Mouse (Mus musculus): Measurements from ENCODE around the gene Mrpl51. TPM values are rescaled to one million over a fixed set of nuclear protein-coding genes. Genes with fewer than 3 reads are reported as not detected.

Gene Mrpl51
- total RNA-seq, 2 experiments from 2014 or later = 69.1 to 74.5 TPM

DNA sequence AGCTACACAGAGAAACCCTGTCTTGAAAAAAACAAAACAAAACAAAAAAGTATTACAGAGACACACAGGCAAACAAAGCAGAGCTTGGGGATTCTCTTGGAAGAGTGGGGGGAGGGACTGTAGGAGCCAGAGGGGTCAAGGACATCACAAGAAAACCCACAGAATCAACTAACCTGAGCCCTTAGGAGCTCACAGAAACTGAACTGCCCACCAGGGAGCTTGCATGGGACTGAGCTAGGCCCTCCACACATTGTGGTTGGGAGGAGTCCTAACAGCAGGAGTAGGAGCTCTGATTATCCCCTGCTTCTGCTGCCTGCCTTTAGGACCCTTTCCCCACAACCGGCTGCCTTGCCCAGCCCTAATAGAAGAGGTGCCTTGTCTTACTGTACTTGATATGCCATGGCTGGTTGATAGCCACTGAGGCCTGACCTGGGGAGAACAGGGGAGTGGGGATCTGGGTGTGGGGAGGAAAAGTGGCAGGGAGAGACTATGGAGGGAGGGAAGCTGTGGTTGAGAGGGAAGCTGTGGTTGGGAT lies 4.0 kb downstream of the Mrpl51 start:
- intact Hi-C loops (cut with DNase I) = no loop called here

DNA sequence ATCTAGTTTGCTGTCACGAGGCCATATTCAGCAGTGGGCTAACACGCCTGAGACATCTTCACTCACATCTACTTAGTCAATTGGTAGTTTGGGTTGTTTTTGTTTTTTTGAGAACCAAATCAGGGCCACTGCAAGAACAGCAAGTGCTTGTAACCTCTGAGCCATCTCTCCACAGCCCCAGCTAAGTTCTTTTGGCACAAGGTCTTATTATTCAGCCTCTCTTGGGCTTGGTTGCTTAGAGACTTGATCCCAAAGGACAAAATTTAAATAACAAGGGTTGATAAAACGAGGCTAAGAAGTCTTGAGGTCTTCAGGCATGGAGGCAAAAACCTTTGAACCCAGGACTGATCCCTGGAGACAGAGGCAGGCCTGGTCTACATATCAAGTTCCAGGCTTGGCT lies 4.7 kb downstream of the Mrpl51 start:
- no peak overlapping the region for H3K4me3 ChIP-seq
- no peak overlapping the region for H3K27ac ChIP-seq
- intact Hi-C loops (cut with DNase I) = no loop called here
- no peak for DNase-seq (ENCODE audit: extremely low spot score in 1 of 2, low spot score in 2 of 2)
- TF ChIP-seq CTCF (IDR thresholded peaks at IDR 0.05) = no peak

More for the DNA sequence above, 4.0 kb downstream of the Mrpl51 start:
- 0 out of 2 replicates have a peak overlapping the region, but pooled peaks have one; percentile 11 for H3K27ac ChIP-seq
- TF ChIP-seq CTCF (IDR thresholded peaks at IDR 0.05) = no peak
- no peak for DNase-seq (ENCODE audit: extremely low spot score in 1 of 2, low spot score in 2 of 2)
- no peak overlapping the region for H3K4me3 ChIP-seq

DNA sequence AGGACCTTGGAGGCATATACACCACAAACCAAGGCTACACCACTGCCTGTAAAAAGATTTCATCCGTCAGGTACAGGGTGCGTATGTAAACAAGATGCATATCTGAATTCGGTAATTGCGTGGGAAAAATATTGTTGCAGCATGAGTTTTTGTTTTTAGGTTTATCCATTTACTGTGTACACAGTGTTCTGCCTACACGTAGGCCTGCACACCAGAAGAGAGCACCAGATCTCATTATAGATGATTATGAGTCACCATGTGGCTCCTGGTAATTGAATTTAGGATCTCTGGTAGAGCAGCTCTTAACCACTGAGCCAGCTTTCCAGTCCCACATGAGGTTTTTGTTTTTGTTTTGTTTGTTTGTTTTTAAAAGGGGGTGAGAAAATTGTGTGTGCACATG lies 5.6 kb downstream of the Mrpl51 start:
- Histone ChIP-seq H3K4me3 (no peak overlapping the region), H3K27ac (no peak overlapping the region)
- intact Hi-C loops (cut with DNase I) = no loop called here
- TF ChIP-seq CTCF (IDR thresholded peaks at IDR 0.05) = no peak
- DNase-seq (ENCODE audit: extremely low spot score in 1 of 2, low spot score in 2 of 2) = no peak

DNA sequence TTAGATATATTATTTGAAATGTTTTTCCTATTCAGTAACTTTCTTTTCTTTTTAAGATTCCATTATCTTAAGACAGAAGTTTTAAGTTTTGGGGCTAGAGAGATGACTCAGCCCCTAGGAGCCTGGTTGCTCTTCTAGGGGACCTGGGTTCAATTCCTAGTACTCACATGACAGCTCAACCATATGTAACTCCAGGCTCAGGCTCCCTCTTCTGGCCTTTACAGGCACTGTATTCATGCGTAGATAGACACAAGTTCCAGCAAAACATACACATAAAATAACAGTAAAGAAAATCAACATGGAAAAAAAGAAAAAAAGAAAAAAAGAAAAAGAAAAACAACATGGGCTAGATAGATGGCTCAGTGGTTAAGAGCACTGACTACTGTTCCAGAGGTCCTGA lies 18.8 kb downstream of the Mrpl51 start:
- no peak for DNase-seq (ENCODE audit: extremely low spot score in 1 of 2, low spot score in 2 of 2)
- no peak overlapping the region for H3K4me3 ChIP-seq
- TF ChIP-seq CTCF (IDR thresholded peaks at IDR 0.05) = peak; percentile 4; the same call in 1 of the 2 replicates
- H3K27ac ChIP-seq = no peak overlapping the region
- intact Hi-C loops (cut with DNase I) = no loop called here

DNA sequence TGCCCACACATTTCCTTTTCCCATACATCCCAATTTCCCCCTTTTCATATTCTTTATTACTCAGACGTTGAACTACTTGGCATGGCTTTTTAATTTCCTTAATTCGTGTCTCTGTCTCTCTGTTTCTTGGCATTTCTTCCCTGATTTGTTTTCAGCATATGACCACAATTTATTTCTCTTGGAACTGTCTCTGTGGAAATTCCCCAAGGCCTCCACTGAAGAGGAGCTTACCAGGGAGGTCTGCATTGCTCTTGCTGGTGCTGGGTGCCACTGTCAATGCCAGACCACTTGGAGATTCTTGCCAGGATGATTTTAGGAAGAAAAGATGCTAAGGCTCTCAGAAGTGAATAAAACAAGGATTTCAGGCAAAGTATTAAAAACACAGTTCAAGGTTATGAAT lies 21.0 kb downstream of the Mrpl51 start:
- DNase-seq (ENCODE audit: extremely low spot score in 1 of 2, low spot score in 2 of 2) = no peak
- no peak overlapping the region for H3K27ac ChIP-seq
- intact Hi-C loops (cut with DNase I) = no loop called here
- TF ChIP-seq CTCF (IDR thresholded peaks at IDR 0.05) = no peak
- H3K4me3 ChIP-seq = no peak overlapping the region

DNA sequence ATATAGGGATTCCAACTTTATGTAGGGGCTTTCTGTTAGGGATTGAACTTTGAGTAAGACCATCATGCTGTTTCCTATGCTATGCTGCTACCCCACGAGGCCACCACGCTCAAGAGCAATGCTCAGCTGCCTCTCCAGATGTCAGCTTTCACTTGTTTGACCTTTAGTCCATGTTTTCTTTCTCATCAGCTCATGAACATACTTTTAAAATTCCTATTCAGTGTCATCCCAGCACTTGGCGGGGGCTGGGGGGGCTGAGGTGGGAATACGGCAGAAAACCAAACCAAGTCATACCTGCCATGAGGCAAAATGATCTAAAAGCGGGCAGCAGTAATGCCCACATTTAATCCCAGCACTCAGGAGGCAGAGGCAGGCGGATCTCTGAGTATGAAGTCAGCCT lies 21.5 kb downstream of the Mrpl51 start:
- TF ChIP-seq CTCF (IDR thresholded peaks at IDR 0.05) = no peak
- no peak overlapping the region for H3K27ac ChIP-seq
- H3K4me3 ChIP-seq = no peak overlapping the region
- intact Hi-C loops (cut with DNase I) = no loop called here
- peak in 1 of 2 experiments; percentile 4 for DNase-seq (ENCODE audit: extremely low spot score in 1 of 2, low spot score in 2 of 2)

DNA sequence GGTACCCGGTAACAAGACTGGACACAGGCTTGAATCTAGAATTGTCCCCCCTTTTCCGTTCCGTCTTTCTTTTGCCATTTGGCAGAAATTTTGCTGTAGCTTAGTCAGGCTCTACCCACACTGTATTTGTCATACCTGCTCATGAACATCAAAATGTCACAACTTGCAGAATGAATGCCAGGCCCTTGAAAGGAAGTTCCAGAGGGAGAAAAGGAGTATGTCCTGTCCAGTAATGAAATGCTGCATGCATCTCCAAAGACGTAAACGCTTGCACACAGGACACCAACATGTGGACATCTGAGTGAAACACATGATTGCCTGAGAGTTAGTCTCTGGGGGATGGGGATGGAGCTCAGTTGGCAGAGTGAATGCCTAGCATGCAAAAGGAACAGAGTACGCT lies 22.1 kb downstream of the Mrpl51 start:
- no peak overlapping the region for H3K4me3 ChIP-seq
- no peak for TF ChIP-seq CTCF (IDR thresholded peaks at IDR 0.05)
- no peak overlapping the region for H3K27ac ChIP-seq
- peak in 1 of 2 experiments; percentile 10 for DNase-seq (ENCODE audit: extremely low spot score in 1 of 2, low spot score in 2 of 2)
- intact Hi-C loops (cut with DNase I) = loop anchor here (2.0 kb wide), 1 partner anchor 21 kb away; no protein-coding TSS in a partner anchor

DNA sequence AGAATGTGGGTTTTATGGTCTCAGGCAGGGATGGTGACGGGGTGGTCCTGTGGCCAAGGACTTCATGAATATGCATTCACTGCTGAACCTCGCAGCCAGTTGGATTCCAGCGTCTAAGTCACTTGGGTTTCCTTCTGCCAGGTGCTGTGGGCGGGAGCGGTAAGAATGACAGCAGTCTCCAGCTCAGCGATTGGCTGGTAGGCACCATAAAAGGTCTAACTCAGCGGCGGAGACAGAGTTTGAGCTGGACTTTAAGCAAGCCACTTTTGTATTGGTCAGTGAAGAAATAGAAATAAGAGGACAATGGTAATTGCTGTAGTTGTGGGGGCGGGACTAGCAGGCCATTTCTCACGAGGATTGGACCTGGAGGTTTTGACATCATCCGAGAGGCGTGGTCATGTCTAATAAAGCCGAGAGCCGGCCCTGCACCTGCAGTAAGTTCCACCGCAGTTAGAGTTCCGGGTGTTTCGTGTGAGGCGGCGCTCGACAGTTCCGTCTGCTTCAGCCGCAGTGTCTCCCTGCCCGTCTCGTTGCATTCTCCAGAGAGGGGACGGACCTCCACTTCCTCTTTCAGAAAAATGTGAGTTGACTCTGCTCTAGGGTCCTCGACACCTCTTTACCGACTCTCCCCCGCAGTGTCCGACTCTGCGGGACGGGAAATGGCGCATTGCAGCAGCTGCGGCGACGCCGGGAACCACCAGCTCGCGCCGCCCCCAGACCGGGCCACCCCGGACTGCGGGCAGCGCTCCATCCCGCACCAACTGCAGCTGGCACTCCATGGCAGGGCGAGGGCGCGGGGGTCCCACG lies 23.8 kb downstream of the Mrpl51 start, which contains the start of gene Vamp1:
Gene Vamp1 (plus strand): TSS at position 404 of the 807 bp plus-strand sequence.
- peak within 1 kb of the TSS; percentile 93 for H3K27ac ChIP-seq
- H3K4me3 ChIP-seq = peak within 1 kb of the TSS; percentile 95
- no peak; the same call in 1 of the 2 replicates for TF ChIP-seq CTCF (IDR thresholded peaks at IDR 0.05)
- intact Hi-C loops (cut with DNase I) = loop anchor here (1.0 to 5.0 kb wide), 3 partner anchors 23 to 1427 kb away; no protein-coding TSS in a partner anchor
- DNase-seq (ENCODE audit: extremely low spot score in 1 of 2, low spot score in 2 of 2) = peak; percentile 92

DNA sequence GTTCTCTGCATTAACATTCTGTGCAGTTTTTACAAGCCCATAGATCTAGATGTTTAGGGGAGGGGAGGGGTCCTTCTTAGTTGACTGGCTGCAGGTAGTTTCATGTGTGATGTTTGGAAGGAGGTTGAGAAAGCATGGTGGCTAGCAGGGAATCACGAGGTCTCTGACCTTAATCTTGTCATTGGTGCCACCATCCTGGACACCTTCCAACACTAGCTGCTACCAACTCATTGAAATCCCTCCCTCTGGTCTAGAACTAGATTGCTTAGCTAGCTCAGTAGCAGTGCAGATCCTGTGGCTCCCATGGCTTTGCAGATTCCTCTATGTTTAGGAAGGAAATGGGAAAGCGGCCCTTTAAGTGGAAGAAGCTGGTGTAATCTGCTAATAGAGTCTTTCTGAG lies 25.3 kb downstream of the Mrpl51 start:
- intact Hi-C loops (cut with DNase I) = loop anchor here (5.0 kb wide), 1 partner anchor 1425 kb away; no protein-coding TSS in a partner anchor
- no peak for DNase-seq (ENCODE audit: extremely low spot score in 1 of 2, low spot score in 2 of 2)
- H3K4me3 ChIP-seq = peak overlapping the region; percentile 95
- TF ChIP-seq CTCF (IDR thresholded peaks at IDR 0.05) = no peak
- H3K27ac ChIP-seq = no peak overlapping the region; the same call in 1 of the 2 replicates

DNA sequence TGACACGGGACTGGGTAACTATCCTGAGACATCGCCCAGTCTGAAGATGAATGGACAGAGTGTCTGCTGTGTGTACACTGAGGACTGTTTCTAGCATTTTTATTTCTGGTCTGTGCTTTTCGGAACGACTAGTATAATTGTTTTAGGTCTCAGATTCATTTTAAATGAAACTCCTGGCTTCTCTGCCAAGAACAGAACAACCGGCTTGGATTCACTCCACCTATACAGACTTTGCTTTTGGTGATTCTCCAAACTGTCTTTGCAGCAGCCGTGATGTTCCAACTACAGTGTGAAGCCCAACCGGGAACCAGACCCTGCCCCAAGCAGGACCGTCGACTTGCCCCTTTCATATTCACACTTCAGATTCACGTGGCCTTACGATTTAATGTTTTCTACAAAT lies 26.3 kb downstream of the Mrpl51 start:
- Histone ChIP-seq H3K27ac (no peak overlapping the region), H3K4me3 (peak overlapping the region; percentile 3; the same call in 1 of the 2 replicates)
- intact Hi-C loops (cut with DNase I) = loop anchor here (5.0 kb wide), 1 partner anchor 1424 kb away; no protein-coding TSS in a partner anchor
- no peak for TF ChIP-seq CTCF (IDR thresholded peaks at IDR 0.05)
- no peak for DNase-seq (ENCODE audit: extremely low spot score in 1 of 2, low spot score in 2 of 2)

DNA sequence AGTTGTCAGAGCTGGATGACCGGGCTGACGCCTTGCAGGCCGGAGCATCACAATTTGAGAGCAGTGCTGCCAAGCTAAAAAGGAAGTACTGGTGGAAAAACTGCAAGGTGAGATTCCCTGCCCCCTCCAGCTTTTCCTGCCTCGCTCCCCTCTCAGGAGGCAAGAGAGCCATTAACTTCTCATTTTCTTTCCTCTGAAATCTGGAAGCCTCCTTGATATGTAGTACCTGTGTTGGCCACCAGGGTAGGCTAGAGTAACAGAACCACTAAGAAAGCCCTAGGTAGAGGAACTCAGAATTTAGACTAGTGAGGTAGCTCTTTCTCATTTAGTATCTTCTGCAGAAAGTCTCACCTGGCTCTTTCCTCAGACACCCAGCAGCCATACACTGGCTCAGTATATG lies 27.4 kb downstream of the Mrpl51 start:
- intact Hi-C loops (cut with DNase I) = loop anchor here (1.0 to 5.0 kb wide), 2 partner anchors 52 to 1423 kb away; no protein-coding TSS in a partner anchor
- peak; percentile 90 for TF ChIP-seq CTCF (IDR thresholded peaks at IDR 0.05)
- peak; percentile 60 to 64 for DNase-seq (ENCODE audit: extremely low spot score in 1 of 2, low spot score in 2 of 2)
- H3K27ac ChIP-seq = no peak overlapping the region
- H3K4me3 ChIP-seq = no peak overlapping the region

DNA sequence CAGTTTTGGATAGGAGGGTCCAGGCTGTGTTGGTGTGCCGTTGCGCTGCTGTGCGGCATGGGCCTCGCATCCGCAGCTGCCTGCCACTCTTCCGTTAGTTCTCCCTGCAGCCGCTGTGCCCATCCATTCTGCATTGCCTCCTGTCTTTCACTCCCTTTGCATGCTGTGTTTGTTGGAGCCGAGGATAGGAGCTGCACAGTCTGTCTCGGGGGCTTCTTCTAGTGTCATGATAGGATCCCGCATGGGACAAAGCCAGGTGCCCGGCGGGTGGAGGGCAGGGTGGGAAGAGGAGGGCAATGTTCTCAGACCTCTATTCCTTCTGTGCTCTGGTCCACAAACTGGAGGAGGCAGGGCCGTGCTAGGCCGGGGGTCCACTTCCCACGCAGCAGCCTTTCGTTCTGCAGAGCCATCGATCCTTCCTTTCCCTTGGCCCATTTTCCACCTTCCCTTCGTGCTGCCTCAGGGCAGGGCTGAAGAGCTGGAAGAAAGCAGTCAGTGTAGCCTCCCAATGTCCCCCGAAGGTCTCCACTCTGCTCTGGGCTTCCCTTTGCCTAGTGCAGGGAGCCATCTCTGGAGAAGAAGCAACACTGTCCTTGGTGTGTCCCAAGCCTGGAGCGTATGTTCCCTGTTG lies 29.6 kb downstream of the Mrpl51 start:
- TF ChIP-seq CTCF (IDR thresholded peaks at IDR 0.05) = no peak
- peak in 1 of 2 experiments; percentile 9 for DNase-seq (ENCODE audit: extremely low spot score in 1 of 2, low spot score in 2 of 2)
- H3K27ac ChIP-seq = no peak overlapping the region
- no peak overlapping the region for H3K4me3 ChIP-seq
- intact Hi-C loops (cut with DNase I) = no loop called here
